Mouse (Mus musculus): ENCODE results near the gene Gm47189. TPM values are rescaled to one million over a fixed set of nuclear protein-coding genes. Genes with fewer than 3 reads are reported as not detected.
"Not testable (repeated sequence)": the region's sequence is repeated elsewhere in the genome, so short reads cannot be mapped to it uniquely, and the experiment has no call there.

Gene Gm47189
- polyA plus RNA-seq (2012; rRNA removed) = 4.7 and 4.8 TPM in 2 replicates

DNA sequence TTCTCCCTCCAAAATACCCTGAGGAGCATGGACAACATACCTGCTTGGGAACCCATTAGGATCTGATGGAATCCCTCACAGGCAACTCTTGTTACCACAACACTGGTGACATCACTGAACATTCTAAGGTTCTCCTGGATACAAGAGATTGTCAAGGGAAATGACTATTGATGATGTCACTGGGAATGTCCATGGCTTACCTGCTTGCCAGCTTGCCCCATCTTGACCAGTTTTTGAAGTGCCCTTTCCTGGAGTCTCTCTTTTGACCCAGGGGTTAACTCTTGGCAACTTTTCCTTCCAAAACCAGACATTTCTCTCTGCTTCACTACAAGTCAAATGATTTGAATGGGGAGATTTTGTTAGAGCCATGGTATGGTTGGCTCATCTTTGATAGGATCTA, at the start of gene Gm47189:
TSS of gene Gm47189 (minus strand) at position 101 of the 400 bp plus-strand sequence.
- H3K4me1 ChIP-seq (ENCODE audit: control insufficient read depth, insufficient read depth, low read length); H3K36me3 ChIP-seq (ENCODE audit: control insufficient read depth, insufficient read depth, low read length); H3K27ac ChIP-seq (ENCODE audit: control insufficient read depth, insufficient read depth, low read depth, low read length); H3K27me3 ChIP-seq (ENCODE audit: control insufficient read depth, insufficient read depth, low read length); H3K4me3 ChIP-seq (ENCODE audit: control insufficient read depth, low read depth, low read length): not testable (repeated sequence)

- not testable (repeated sequence) for H3K4me1 ChIP-seq (ENCODE audit: control insufficient read depth, insufficient read depth, low read length); H3K27ac ChIP-seq (ENCODE audit: control insufficient read depth, insufficient read depth, low read depth, low read length); H3K4me3 ChIP-seq (ENCODE audit: control insufficient read depth, low read depth, low read length); H3K27me3 ChIP-seq (ENCODE audit: control insufficient read depth, insufficient read depth, low read length); H3K36me3 ChIP-seq (ENCODE audit: control insufficient read depth, insufficient read depth, low read length)
Observed at GRCm38 (mm10) chr14:41755931-41756330, 16.3 kb downstream of the Gm47189 start.

- not testable (repeated sequence) for H3K36me3 ChIP-seq (ENCODE audit: control insufficient read depth, insufficient read depth, low read length)
Observed at GRCm38 (mm10) chr14:41750514-41750913, 21.7 kb downstream of the Gm47189 start, which contains the start of gene Gm7929. Gm7929 (minus strand) TSS chr14:41750614.

DNA sequence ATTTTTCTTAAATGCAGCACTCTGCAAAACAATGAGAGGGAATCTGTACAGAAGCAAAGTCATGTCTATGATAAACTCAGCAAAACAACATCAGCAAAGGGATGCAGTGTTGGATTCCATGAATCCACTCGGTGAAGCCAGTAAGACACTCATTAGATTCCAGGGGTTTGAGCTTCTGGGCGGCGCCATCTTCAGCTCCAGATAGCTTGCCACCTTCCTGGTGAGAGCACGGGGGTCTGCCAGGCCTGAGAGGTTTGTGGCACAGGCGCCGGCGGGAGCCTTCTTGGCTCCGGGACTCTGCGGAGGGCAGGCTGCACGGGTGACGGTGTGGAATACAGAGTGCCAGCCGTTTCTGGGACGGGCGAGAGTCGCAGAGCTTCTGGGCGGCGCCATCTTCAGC, 48.8 kb downstream of the Gm47189 start:
- not testable (repeated sequence) for H3K4me1 ChIP-seq (ENCODE audit: control insufficient read depth, insufficient read depth, low read length); H3K27me3 ChIP-seq (ENCODE audit: control insufficient read depth, insufficient read depth, low read length); H3K27ac ChIP-seq (ENCODE audit: control insufficient read depth, insufficient read depth, low read depth, low read length); H3K4me3 ChIP-seq (ENCODE audit: control insufficient read depth, low read depth, low read length); H3K36me3 ChIP-seq (ENCODE audit: control insufficient read depth, insufficient read depth, low read length)

More at GRCm38 (mm10) chr14:41750514-41750913, 21.7 kb downstream of the Gm47189 start, which contains the start of gene Gm7929:
- not testable (repeated sequence) for H3K4me3 ChIP-seq (ENCODE audit: control insufficient read depth, low read depth, low read length); H3K4me1 ChIP-seq (ENCODE audit: control insufficient read depth, insufficient read depth, low read length); H3K27ac ChIP-seq (ENCODE audit: control insufficient read depth, insufficient read depth, low read depth, low read length); H3K27me3 ChIP-seq (ENCODE audit: control insufficient read depth, insufficient read depth, low read length)

DNA sequence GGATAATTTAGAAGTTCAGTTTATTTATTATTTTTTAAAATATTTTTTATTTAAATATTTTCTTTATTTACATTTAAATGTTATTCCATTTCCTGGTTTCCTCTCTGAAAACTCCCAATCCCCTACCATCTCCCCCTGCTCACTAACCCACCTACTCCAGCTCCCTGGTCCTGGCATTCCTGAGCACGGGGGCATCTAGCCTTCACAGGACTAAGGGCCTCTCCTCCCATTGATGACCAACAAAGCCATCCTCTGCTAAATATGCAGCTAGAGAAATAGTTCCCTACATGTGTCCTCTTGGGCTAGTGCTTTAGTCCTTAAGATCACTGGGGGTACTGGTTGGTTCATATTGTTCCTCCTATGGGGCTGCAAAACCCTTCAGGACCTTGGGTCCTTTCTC, 55.1 kb downstream of the Gm47189 start:
- not testable (repeated sequence) for H3K27me3 ChIP-seq (ENCODE audit: control insufficient read depth, insufficient read depth, low read length); H3K4me3 ChIP-seq (ENCODE audit: control insufficient read depth, low read depth, low read length); H3K36me3 ChIP-seq (ENCODE audit: control insufficient read depth, insufficient read depth, low read length); H3K27ac ChIP-seq (ENCODE audit: control insufficient read depth, insufficient read depth, low read depth, low read length); H3K4me1 ChIP-seq (ENCODE audit: control insufficient read depth, insufficient read depth, low read length)

Other genes starting within 250 kb of the Gm47189 start
- gene Gm7970, start 216.9 kb downstream of the Gm47189 start, polyA plus RNA-seq (2012; rRNA removed) = 0.17 TPM in 2 replicates
- 1.1 and 1.7 TPM in 2 replicates for gene 1700049E17Rik2, start 199.2 kb downstream of the Gm47189 start, polyA plus RNA-seq (2012; rRNA removed)
- 0.28 and 0.38 TPM in 2 replicates for gene Gm3072, start 147.8 kb downstream of the Gm47189 start, polyA plus RNA-seq (2012; rRNA removed)
- gene Gm3676, start 126.0 kb downstream of the Gm47189 start, polyA plus RNA-seq (2012; rRNA removed) = 7.4 and 9.4 TPM in 2 replicates
- 0.26 and 0.52 TPM in 2 replicates for gene Gm8068, start 70.6 kb downstream of the Gm47189 start, polyA plus RNA-seq (2012; rRNA removed)
- 0.31 TPM in 1 of 2 replicates, not detected in the other for gene Gm7929, start 21.8 kb downstream of the Gm47189 start, polyA plus RNA-seq (2012; rRNA removed)
- gene Gm7980, start 134.8 kb upstream of the Gm47189 start, polyA plus RNA-seq (2012; rRNA removed) = 0.17 TPM in 1 of 2 replicates, not detected in the other
- not detected in 2 replicates for gene 1700049E17Rik1, start 152.5 kb upstream of the Gm47189 start, polyA plus RNA-seq (2012; rRNA removed)
- 2.3 and 2.5 TPM in 2 replicates for gene 1700024B05Rik, start 171.6 kb upstream of the Gm47189 start, polyA plus RNA-seq (2012; rRNA removed)
- gene Gm6401, start 195.5 kb upstream of the Gm47189 start, polyA plus RNA-seq (2012; rRNA removed) = 0.37 and 0.62 TPM in 2 replicates
- 16.1 and 19.3 TPM in 2 replicates for gene Gm3543, start 210.9 kb upstream of the Gm47189 start, polyA plus RNA-seq (2012; rRNA removed)